In the genomic region with DNA sequence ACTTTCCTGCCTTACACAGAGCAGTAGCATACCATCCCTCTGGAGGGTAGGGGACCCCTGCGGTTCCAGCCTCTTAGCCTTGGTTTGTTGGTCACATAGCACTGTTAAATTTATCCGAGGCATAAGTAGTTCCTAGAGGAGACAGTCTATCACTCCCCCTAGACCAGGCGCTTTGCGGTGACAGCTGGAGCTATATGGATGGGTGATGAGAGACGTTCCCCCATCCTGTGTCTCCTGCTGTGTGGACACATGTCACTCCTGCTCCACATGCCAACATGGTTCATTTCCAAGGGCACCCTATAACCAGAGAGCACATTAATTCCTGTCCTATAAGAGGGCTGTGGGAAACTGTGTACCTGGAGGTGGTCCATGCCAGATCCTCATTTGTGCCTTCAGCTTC, we compare ENCODE assay signal across 19 mouse cellular contexts. TPM values are rescaled to one million over a fixed set of nuclear protein-coding genes. Genes with fewer than 3 reads are reported as not detected.
A peak's percentile ranks its signal among the peaks of the same experiment; 100 is the strongest.
DNase-seq lines count a peak whose midpoint lies in the region; ATAC-seq and TF ChIP-seq lines count a peak whose summit lies in the region.
"Had no signal": no experiment of that assay in that cellular context is flagged by ENCODE, and none has a peak within 500 bp of the region (broad histone marks: within the 10 kb centered on the region; RNA-seq: fewer than 3 reads in every experiment).

No protein-coding gene starts in this region.

- H3K4me2 ChIP-seq in forebrain, embryonic 14.5 days (ENCODE audit: low read length) = no peak overlapping the region
- no peak overlapping the region for H3K4me2 ChIP-seq in forebrain, embryonic 12.5 days
- no peak overlapping the region for H3K4me2 ChIP-seq in lung, embryonic 14.5 days
- H3K4me2 ChIP-seq in neural tube, embryonic 14.5 days (ENCODE audit: low read depth, low read length) = no peak overlapping the region
- H3K4me2 ChIP-seq: liver, embryonic 11.5 days; neural tube, embryonic 12.5 days had no signal

- peaks cover 8% of the 10 kb centered on the region for H3K4me1 ChIP-seq in cerebellum, adult 2 months (ENCODE audit: control insufficient read depth, insufficient read depth, low read length)
- H3K4me1 ChIP-seq in forebrain, embryonic 14.5 days (ENCODE audit: control insufficient read depth, insufficient read depth, low read length) = peaks cover 11% of the 10 kb centered on the region
- peaks cover 11% of the 10 kb centered on the region for H3K4me1 ChIP-seq in forebrain, embryonic 12.5 days
- H3K4me1 ChIP-seq in lung, embryonic 14.5 days (ENCODE audit: insufficient read depth) = no peaks in the 10 kb centered on the region
- H3K4me1 ChIP-seq in neural tube, embryonic 14.5 days (ENCODE audit: control insufficient read depth, insufficient read depth, low read length) = peaks cover 16% of the 10 kb centered on the region; the same call in 1 of the 2 replicates
- H3K4me1 ChIP-seq: heart, embryonic 10.5 days; neural tube, embryonic 12.5 days had no signal

- H3K27ac ChIP-seq in cerebellum, adult 2 months (ENCODE audit: insufficient read depth, low read length) = no peak overlapping the region
- 0 out of 2 replicates have a peak overlapping the region, but pooled peaks have one; percentile 30 for H3K27ac ChIP-seq in forebrain, embryonic 14.5 days (ENCODE audit: low read depth, low read length)
- H3K27ac ChIP-seq in forebrain, embryonic 12.5 days = no peak overlapping the region
- H3K27ac ChIP-seq in lung, embryonic 14.5 days (ENCODE audit: low read depth) = no peak overlapping the region
- no peak overlapping the region for H3K27ac ChIP-seq in neural tube, embryonic 14.5 days (ENCODE audit: low read depth, low read length)
- H3K27ac ChIP-seq: heart, embryonic 10.5 days; neural tube, embryonic 12.5 days had no signal

- H3K4me3 ChIP-seq in cerebellum, adult 2 months (replicated peaks; ENCODE audit: insufficient read depth, low read depth, low read length) = no peak overlapping the region
- no peak overlapping the region for H3K4me3 ChIP-seq in forebrain, embryonic 14.5 days (ENCODE audit: low read depth, low read length)
- H3K4me3 ChIP-seq in forebrain, embryonic 12.5 days (replicated peaks) = no peak overlapping the region
- no peak overlapping the region for H3K4me3 ChIP-seq in lung, embryonic 14.5 days (ENCODE audit: low read depth, low read length)
- no peak overlapping the region for H3K4me3 ChIP-seq in neural tube, embryonic 14.5 days (ENCODE audit: low read depth, low read length)
- H3K4me3 ChIP-seq: erythroblast, embryonic 14.5 days; heart, embryonic 10.5 days; neural tube, embryonic 12.5 days had no signal

- TF ChIP-seq CTCF in cerebellum, adult 2 months (IDR thresholded peaks at IDR 0.05; ENCODE audit: borderline replicate concordance, insufficient read depth, low read depth, low read length) = no peak
- TF ChIP-seq CTCF in lung, embryonic 14.5 days (IDR thresholded peaks at IDR 0.05; ENCODE audit: low read depth) = no peak

- no peak overlapping the region for H3K9ac ChIP-seq in forebrain, embryonic 14.5 days (ENCODE audit: low read length)
- H3K9ac ChIP-seq in forebrain, embryonic 12.5 days = no peak overlapping the region
- no peak overlapping the region for H3K9ac ChIP-seq in lung, embryonic 14.5 days
- H3K9ac ChIP-seq in neural tube, embryonic 14.5 days (replicated peaks; ENCODE audit: low read depth, low read length) = no peak overlapping the region
- H3K9ac ChIP-seq: neural tube, embryonic 12.5 days had no signal

- H3K36me3 ChIP-seq in forebrain, embryonic 14.5 days (ENCODE audit: control insufficient read depth, insufficient read depth, low read length) = peaks cover 6% of the 10 kb centered on the region; the same call in 1 of the 2 replicates
- peaks cover 14% of the 10 kb centered on the region for H3K36me3 ChIP-seq in forebrain, embryonic 12.5 days (replicated peaks)
- H3K36me3 ChIP-seq in lung, embryonic 14.5 days (ENCODE audit: insufficient read depth) = peaks cover 34% of the 10 kb centered on the region
- H3K36me3 ChIP-seq in neural tube, embryonic 14.5 days (ENCODE audit: control insufficient read depth, insufficient read depth, low read length) = no peaks in the 10 kb centered on the region
- H3K36me3 ChIP-seq: neural tube, embryonic 12.5 days had no signal

- TF ChIP-seq POLR2A in cerebellum, adult 2 months (IDR thresholded peaks at IDR 0.05; ENCODE audit: borderline replicate concordance, insufficient read depth, low read length) = no peak

- no peaks in the 10 kb centered on the region; the same call in 1 of the 2 replicates for H3K27me3 ChIP-seq in cerebellum, adult 2 months (ENCODE audit: control insufficient read depth, insufficient read depth, low read length)
- no peaks in the 10 kb centered on the region for H3K27me3 ChIP-seq in forebrain, embryonic 14.5 days (replicated peaks; ENCODE audit: control insufficient read depth, insufficient read depth, low read length)
- H3K27me3 ChIP-seq in forebrain, embryonic 12.5 days = no peaks in the 10 kb centered on the region
- no peaks in the 10 kb centered on the region for H3K27me3 ChIP-seq in lung, embryonic 14.5 days (ENCODE audit: insufficient read depth, low read length)
- no peaks in the 10 kb centered on the region for H3K27me3 ChIP-seq in neural tube, embryonic 14.5 days (ENCODE audit: control insufficient read depth, insufficient read depth, low read length)
- H3K27me3 ChIP-seq: neural tube, embryonic 12.5 days had no signal

- no peak for ATAC-seq in cerebellum, adult (ENCODE audit: insufficient number of reproducible peaks, low FRiP score, low TSS enrichment)
- peak; percentile 37; the same call in 1 of the 2 replicates for ATAC-seq in forebrain, embryonic 14.5 days
- ATAC-seq in forebrain, embryonic 12.5 days (ENCODE audit: low FRiP score) = no peak
- ATAC-seq in lung, embryonic 14.5 days (ENCODE audit: insufficient read depth) = peak; percentile 38; the same call in 1 of the 2 replicates
- peak; percentile 70 for ATAC-seq in neural tube, embryonic 14.5 days (ENCODE audit: low read depth)
- ATAC-seq: CD4-positive, CD25-positive, alpha-beta regulatory T cell, adult 4 months had no signal

- WGBS in cerebellum, adult 2 months = 26% methylated on average over 5 of the region's 5 CpGs
- 76% methylated on average over 5 of the region's 5 CpGs for WGBS in forebrain, embryonic 14.5 days
- 88% methylated on average over 5 of the region's 5 CpGs for WGBS in forebrain, embryonic 12.5 days
- 87% methylated on average over 5 of the region's 5 CpGs for WGBS in lung, embryonic 14.5 days
- 51% methylated on average over 5 of the region's 5 CpGs for WGBS in neural tube, embryonic 14.5 days

- peak; percentile 20 to 26 for DNase-seq in cerebellum, adult 2 months
- DNase-seq in forebrain, embryonic 14.5 days (ENCODE audit: low spot score) = peak; percentile 50
- no peak for DNase-seq in lung, embryonic 14.5 days
- DNase-seq in lung, postnatal 10 days = no peak
- no peak for DNase-seq in gastrocnemius, postnatal 10 days
- DNase-seq: adrenal gland, postnatal 36 days; gastrocnemius, postnatal 36 days; heart, postnatal 10 days; kidney, adult 9 months; lung, adult 2 months; right cerebral cortex, postnatal 25 days had no signal

- no peaks in the 10 kb centered on the region for H3K9me3 ChIP-seq in forebrain, embryonic 14.5 days (replicated peaks; ENCODE audit: control insufficient read depth, low read length)
- 0 out of 2 replicates have a peak, but pooled peaks cover 6% of the 10 kb centered on the region for H3K9me3 ChIP-seq in forebrain, embryonic 12.5 days
- no peaks in the 10 kb centered on the region for H3K9me3 ChIP-seq in lung, embryonic 14.5 days (ENCODE audit: low read depth, low read length)
- H3K9me3 ChIP-seq in neural tube, embryonic 14.5 days (ENCODE audit: control insufficient read depth, low read length) = no peaks in the 10 kb centered on the region
- H3K9me3 ChIP-seq: heart, embryonic 10.5 days; neural tube, embryonic 12.5 days had no signal

RNA-seq across cellular contexts. Expression of a gene that starts 42.1 kb away (rescaled TPM):
- polyA plus RNA-seq in cerebellum, adult 2 months (2012; rRNA removed) = 5.9 and 7.4 TPM in 2 replicates
- 13.5 and 14.2 TPM in 2 replicates for polyA plus RNA-seq in forebrain, embryonic 14.5 days (2014; fragmentation: Nextera tagmentation; extraction: Ambion mirVana)
- 19.7 and 21.2 TPM in 2 replicates for polyA plus RNA-seq in forebrain, embryonic 12.5 days (2016; fragmentation: Nextera tagmentation; extraction: Ambion mirVana)
- polyA plus RNA-seq in lung, embryonic 14.5 days (2014; fragmentation: Nextera tagmentation; extraction: Ambion mirVana) = 34.9 and 38.2 TPM in 2 replicates
- polyA plus RNA-seq in neural tube, embryonic 14.5 days (2014; fragmentation: Nextera tagmentation; extraction: Ambion mirVana) = 9.9 and 12.9 TPM in 2 replicates
- total RNA-seq in gastrocnemius, postnatal 10 days (2021) = 1 to 10 TPM; 3.9 to 4.8 TPM
- polyA plus RNA-seq: erythroblast, embryonic 14.5 days had no signal

Comparison
In these comparisons a context has a peak if more than half of its experiments do, and no peak if none do; other contexts are left out.
1. ATAC-seq: peak in forebrain, embryonic 14.5 days (single experiment), lung, embryonic 14.5 days (single experiment) and neural tube, embryonic 14.5 days (single experiment); none in cerebellum, adult (single experiment) and forebrain, embryonic 12.5 days (single experiment).
2. DNase-seq: peak in cerebellum, adult 2 months (2 of 2) and forebrain, embryonic 14.5 days (single experiment); none in lung, embryonic 14.5 days (single experiment), lung, postnatal 10 days (single experiment) and gastrocnemius, postnatal 10 days (single experiment).